ENCODE assay signal across 16 mouse cellular contexts in genomic region chr7:25714581-25714980, GRCm38 (mm10). TPM values are rescaled to one million over a fixed set of nuclear protein-coding genes. Genes with fewer than 3 reads are reported as not detected.
"Had no signal": no experiment of that assay in that cellular context is flagged by ENCODE, and none has a peak within 500 bp of the region (broad histone marks: within the 10 kb centered on the region; RNA-seq: fewer than 3 reads in every experiment).

No protein-coding gene starts in this region.

- DNase-seq: heart, postnatal 10 days; heart, postnatal 14 days; heart, postnatal 36 days; heart, postnatal 4 days; kidney, adult 11 months; kidney, adult 18-20 months; kidney, adult 2 months; kidney, adult 8-10 months; kidney, adult 9 months; kidney, postnatal 10 days; kidney, postnatal 14 days; kidney, postnatal 36 days; kidney, postnatal 4 days; layer of hippocampus, adult 9-11 months; layer of hippocampus, postnatal 36 days had no signal

RNA-seq across cellular contexts. Expression of gene Tmem91, which starts 39.6 kb away (rescaled TPM):
- total RNA-seq: heart, postnatal 10 days; heart, postnatal 36 days; hematopoietic stem cell, adult 5-6 weeks had no signal
